Mouse (Mus musculus): ENCODE measurements at regions not wholly inside any gene's neighbourhood (a gene's known extent, or its start where the extent isn't known, plus 50 kb on each side); places are given as distances from the start of the nearest gene placed in this dataset.

GRCm38 (mm10) chr5:39040467-39040866, 163.9 kb upstream of the Clnk start:
- no peak for DNase-seq (ENCODE audit: low spot score in 2 of 2)

DNA sequence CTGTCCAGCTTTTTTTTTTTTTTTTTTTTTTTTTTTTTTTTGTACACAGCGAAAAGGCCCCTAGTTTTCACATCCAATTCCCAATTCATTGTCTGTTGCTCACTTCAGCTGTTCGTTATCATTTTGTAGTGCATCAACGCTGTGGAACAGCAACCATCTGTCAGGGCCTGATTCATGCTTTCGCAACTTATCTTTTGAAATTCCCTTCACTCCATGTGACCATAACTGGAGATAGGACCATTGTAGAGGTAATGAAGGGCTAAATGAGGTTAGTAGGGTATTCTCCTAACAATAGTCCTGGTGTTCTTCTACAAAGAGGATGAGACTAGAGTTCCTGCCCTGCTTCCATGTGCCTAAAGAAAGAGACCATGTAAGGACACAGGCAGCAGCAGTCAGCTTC, 146.6 kb upstream of the Clnk start:
- DNase-seq (ENCODE audit: low spot score in 2 of 2), result no peak

DNA sequence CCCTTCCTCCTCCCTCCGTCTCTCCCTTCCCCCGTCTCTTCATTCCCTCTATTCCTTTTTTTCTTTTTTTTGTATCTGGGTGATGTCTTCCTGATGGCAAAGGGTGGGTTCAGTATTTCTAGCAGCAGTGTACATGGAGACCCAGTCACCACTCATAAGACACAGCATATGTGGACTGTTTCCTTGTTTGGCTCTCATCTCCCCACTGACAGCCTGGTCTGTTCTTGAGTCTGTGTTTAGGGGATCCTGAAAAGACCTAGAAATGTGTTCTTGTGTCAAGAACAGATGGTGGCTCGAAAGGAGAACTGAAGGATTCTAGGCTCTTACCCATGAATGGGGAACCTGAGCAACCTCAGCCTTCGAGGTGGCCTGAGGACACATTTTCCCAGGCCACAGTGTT, 124.0 kb upstream of the Clnk start:
- DNase-seq (ENCODE audit: low spot score in 2 of 2), result no peak

DNA sequence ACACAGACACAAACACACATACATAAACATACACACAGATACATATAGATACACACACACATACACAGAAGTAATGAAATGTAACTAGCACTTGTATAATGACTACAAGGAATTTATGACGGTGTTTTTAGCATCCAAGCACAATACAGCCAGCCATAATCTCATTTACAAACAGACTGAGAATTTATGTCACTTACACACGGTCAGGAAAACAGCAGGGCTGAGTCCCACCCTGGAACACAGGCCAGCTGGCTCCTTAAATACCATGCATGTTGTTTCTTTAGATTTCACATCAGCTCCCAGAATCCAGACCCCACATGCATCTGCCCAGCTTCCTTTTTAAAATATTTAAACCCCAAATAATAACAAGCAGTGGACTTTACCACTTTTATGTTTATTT, 123.1 kb upstream of the Clnk start:
- DNase-seq (ENCODE audit: low spot score in 2 of 2), result no peak

- DNase-seq (ENCODE audit: low spot score in 2 of 2), result no peak
Observed at GRCm38 (mm10) chr5:38972397-38973159, 96.0 kb upstream of the Clnk start.

DNA sequence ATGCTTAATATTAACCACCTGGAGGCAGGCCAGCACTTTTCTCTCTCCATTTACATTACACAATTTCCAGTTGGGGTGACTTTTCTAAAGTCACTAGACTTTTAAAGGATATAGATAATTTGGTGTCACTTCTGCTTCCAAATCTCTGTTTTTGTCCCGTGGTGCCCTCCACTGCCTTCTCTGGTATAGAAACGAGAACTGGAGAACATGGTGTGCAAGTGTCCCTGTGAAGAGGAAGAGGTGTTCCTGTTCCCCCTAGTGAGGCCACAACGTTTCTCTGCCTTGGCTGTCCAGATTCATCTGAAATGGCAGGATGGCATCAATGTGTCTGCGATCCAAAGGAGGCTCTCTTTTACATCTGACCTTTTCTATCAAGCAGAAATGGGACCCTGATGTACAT, 93.9 kb upstream of the Clnk start:
- DNase-seq (ENCODE audit: low spot score in 2 of 2), result no peak

DNA sequence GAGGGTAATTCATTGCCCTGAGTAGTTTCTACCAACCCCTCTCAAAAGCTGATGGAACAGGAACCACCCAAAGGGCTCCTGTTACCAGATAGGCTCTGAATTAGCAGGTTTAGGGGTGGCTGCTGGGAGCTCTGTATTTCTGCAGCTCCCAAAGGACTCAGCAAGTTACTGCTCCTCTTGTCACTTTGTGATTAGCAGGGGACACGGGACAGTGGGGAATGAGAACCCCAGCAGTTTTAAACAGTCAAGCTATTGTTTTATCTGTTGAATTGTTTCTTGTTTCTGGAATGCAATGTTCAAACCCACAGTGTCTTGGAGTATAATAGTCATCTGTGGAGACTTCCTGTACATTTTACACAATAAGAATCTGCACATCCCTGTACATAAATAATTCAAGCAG, 90.4 kb upstream of the Clnk start:
- DNase-seq (ENCODE audit: low spot score in 2 of 2), result no peak

DNA sequence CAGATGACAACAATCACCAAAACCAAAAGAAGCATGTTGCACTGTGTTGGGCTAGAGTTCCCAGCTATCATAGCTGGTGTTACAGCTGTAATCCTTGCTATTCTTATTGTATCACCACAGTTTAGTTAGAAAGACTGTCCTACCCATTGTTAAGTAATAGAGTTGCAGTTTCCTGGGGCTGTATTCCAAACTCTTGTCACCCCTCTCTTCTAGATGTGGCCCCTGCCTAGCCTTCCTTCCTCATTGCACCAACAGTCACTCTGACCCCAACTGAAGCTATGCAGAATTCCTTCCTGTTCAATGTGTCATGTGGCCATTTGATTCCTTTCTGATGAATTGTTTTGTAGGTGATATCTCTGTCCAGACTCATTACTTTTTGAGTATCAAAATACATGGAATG, 87.8 kb upstream of the Clnk start:
- DNase-seq (ENCODE audit: low spot score in 2 of 2), result no peak

- DNase-seq (ENCODE audit: low spot score in 2 of 2), result no peak
Observed at GRCm38 (mm10) chr5:38950520-38951288, 74.1 kb upstream of the Clnk start.

- no peak for DNase-seq (ENCODE audit: low spot score in 2 of 2)
Observed at GRCm38 (mm10) chr5:38945903-38946686, 69.5 kb upstream of the Clnk start.

- peak in 1 of 2 experiments; percentile 35 for DNase-seq (ENCODE audit: low spot score in 2 of 2)
Observed at GRCm38 (mm10) chr5:38932382-38933079, 55.9 kb upstream of the Clnk start.

- DNase-seq (ENCODE audit: low spot score in 2 of 2), result peak in 1 of 2 experiments; percentile 9
Observed at GRCm38 (mm10) chr5:38927051-38927450, 50.4 kb upstream of the Clnk start.
